Mouse (Mus musculus): ENCODE data around the gene Padi1.

Gene Padi1

DNA sequence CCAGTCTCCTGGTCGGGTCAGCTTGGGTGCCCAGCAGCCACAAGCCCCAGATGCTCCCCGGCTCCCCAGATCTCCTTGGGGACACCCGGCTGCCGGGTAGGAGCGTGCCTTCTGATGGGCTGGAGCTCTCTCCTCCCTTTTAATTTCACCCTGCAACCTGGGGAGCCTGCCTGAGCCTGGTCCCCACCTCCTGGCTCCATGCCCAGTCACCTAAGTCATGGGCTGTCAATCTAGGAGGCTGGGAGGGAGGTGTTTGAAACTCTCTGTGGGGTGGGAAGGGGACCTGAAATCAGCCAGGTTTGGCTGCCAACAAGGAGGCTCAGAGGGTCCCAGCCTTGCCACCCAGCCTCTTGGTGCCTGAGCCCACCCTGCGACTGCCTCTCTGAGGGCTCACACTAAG is at the start of gene Padi1:
Padi1 (minus strand) TSS at position 113 of the 400 bp plus-strand sequence.
- no peak for DNase-seq (ENCODE audit: inconsistent age in 2 of 2, low spot score in 1 of 2)

DNA sequence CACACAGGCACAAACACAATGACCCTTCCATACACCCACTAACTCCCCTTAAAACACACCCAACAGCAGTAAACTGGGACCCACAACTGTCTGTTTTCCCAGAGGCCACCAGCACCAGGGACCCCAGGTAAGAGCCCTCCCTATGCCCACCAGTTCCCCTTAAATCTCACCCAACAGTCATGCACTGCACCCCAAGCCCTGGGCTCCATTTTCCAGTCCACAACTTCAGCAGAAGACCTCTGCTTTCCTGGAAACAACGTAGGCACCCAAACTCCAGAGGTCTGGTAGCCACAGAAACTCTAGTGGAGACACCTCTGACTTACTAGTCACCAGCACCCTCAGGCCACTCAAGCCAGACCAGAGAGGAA is 46.6 kb upstream of the Padi1 start:
- no peak for DNase-seq (ENCODE audit: inconsistent age in 2 of 2, low spot score in 1 of 2)

DNA sequence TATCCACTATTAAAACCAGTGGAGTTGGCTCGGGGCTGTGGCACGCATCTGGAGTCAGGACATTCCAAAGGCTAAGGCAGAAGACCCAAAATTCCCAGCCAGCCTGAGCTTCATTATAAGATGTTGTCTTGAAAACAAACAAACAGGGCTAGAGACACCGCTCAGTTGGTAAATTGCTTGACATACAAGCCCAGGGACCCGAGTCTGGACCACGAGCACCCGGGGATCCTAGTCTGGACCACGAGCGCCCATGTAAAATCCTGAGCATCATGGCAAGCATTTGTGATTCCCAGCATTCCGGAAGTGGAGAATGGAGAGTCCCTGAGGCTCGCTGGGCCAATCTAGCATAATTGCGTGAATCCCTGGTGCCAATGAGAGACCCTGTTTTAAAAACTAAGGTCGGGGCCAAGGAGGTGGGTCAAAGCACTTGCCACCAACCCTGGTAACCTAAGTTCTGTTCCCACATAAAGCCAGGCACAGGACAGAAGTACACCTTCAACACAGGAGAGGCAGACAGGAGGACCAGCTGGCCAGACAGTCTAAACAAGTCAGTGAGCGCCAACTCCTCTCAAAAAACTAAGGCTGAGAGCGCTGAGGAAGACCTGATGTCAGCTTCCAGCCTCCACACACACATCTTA is 46.1 kb upstream of the Padi1 start:
- no peak for DNase-seq (ENCODE audit: inconsistent age in 2 of 2, low spot score in 1 of 2)

DNA sequence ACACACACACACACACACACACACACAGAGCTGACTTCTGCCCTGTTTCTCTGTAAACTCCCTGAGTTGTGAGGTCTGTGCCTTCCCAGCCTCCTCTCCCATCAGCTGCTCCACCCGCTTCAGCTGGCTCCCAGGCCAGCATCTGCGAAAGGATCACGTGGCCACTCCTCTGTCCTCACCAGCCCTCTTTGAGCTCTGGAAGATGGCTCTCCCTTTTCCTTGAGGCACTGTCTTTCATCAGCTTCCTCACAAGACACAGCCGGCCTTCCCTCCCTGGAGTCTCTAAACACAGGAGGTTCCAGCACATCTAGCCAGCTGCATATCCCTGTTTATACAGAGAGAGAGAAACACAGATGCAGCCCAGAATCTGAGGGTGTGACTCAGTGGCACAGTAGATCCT is 38.3 kb upstream of the Padi1 start:
- DNase-seq (ENCODE audit: inconsistent age in 2 of 2, low spot score in 1 of 2): peak in 1 of 2 experiments; percentile 2

- DNase-seq (ENCODE audit: inconsistent age in 2 of 2, low spot score in 1 of 2): no peak
Observed at GRCm38 (mm10) chr4:140882981-140883380, 37.4 kb upstream of the Padi1 start.

- DNase-seq (ENCODE audit: inconsistent age in 2 of 2, low spot score in 1 of 2): no peak
Observed at GRCm38 (mm10) chr4:140882365-140882764, 36.8 kb upstream of the Padi1 start.

DNA sequence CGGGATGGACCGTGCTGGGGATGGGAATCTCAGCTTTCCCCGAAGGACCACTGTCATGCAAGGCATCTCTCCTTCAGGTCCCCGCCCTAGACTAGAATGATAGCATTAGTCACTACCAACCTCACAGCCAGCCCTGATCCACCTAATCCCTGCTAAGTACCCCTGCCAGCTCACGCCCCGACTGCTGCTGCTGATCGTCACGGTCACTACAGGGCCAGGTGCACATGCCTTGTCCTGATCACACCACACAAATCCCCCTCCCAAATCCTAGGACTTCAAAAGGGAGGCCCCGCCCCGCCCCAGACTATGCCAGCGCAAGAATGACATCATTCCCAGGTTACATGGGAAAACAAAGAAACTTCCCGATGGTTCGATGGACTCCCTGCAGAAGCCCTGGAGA is 36.2 kb upstream of the Padi1 start:
- DNase-seq (ENCODE audit: inconsistent age in 2 of 2, low spot score in 1 of 2): peak in 1 of 2 experiments; percentile 15

- DNase-seq (ENCODE audit: inconsistent age in 2 of 2, low spot score in 1 of 2): no peak
Observed at GRCm38 (mm10) chr4:140881026-140881670, 35.6 kb upstream of the Padi1 start.

GRCm38 (mm10) chr4:140880207-140880606 is 34.6 kb upstream of the Padi1 start:
- no peak for DNase-seq (ENCODE audit: inconsistent age in 2 of 2, low spot score in 1 of 2)

GRCm38 (mm10) chr4:140879739-140880138 is 34.2 kb upstream of the Padi1 start:
- peak; percentile 60 to 77 for DNase-seq (ENCODE audit: inconsistent age in 2 of 2, low spot score in 1 of 2)

DNA sequence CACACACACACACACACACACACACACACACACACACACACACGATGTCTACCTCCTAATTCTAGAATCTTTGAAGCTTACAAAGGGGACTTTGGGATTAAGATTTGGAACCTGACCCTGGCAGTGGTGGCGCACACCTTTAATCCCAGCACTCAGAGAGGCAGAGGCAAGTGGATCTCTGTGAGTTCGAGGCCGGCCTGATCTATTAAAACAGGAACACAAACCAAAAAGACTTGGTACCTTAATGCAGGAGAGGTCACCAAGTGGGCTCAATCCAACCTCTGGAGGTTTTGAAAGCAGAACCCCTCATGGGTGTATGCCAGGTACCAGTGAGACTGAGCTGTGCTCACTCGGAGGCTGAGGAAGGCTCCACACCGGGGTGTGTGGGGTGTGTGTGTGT is 33.5 kb upstream of the Padi1 start:
- no peak for DNase-seq (ENCODE audit: inconsistent age in 2 of 2, low spot score in 1 of 2)

DNA sequence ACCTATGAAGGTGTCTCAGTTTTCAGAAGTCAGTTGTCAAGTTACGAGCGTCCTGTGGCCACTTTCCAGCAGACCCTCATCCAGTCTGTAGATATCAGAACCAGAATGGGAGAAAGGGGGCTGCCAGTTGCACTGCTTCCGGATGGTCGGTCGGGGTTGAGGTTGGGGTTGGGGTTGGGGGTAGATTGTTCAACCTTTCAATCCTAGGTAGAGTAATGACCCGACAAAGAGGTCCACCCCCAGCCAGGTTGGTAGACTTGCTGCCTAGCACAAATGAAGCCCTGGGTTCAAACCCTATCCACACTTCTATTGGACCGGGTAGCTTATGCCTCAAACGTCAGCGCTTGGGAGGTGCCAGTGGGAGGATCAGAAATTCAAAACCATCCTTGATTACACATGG is 33.1 kb upstream of the Padi1 start:
- DNase-seq (ENCODE audit: inconsistent age in 2 of 2, low spot score in 1 of 2): no peak

GRCm38 (mm10) chr4:140877441-140877840 is 31.9 kb upstream of the Padi1 start:
- DNase-seq (ENCODE audit: inconsistent age in 2 of 2, low spot score in 1 of 2): peak in 1 of 2 experiments; percentile 14

- no peak for DNase-seq (ENCODE audit: inconsistent age in 2 of 2, low spot score in 1 of 2)
Observed at GRCm38 (mm10) chr4:140876681-140877080, 31.1 kb upstream of the Padi1 start.

GRCm38 (mm10) chr4:140876161-140876560 is 30.6 kb upstream of the Padi1 start:
- DNase-seq (ENCODE audit: inconsistent age in 2 of 2, low spot score in 1 of 2): peak in 1 of 2 experiments; percentile 17

DNA sequence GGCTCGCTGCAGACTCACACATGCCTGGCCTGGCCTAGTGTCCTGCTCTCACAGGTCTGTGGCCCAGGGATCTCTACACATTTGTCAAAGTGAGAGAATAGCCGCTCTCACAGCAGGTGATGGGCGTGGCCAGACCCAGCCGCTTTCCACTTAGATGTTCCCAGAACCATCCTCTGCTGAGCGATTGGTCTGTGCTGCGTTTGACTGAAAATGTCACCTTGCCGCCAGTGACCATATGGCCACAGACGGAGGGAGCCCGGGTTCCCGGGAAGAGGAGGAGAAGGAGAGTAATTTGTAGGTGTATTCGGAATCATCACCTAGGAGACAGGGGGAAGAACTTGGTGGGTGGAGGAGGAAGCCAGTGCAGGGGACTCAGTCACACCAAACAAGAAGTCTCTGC is 27.4 kb upstream of the Padi1 start:
- peak in 1 of 2 experiments; percentile 1 for DNase-seq (ENCODE audit: inconsistent age in 2 of 2, low spot score in 1 of 2)

DNA sequence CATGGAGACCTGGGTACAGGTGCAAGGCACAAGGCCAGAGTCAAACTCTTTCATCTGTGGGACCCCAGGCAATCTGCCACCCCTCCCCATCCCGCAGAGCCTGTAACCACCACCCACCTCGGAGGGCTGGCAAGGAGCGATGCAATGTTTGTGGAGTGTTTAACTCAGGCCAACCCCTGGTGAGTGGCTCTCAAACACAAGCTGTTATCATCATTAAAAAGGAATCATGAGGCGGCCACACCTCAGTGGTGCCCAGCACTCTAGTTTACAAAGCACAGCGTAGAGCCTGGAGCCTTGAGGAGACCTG is 27.1 kb upstream of the Padi1 start:
- no peak for DNase-seq (ENCODE audit: inconsistent age in 2 of 2, low spot score in 1 of 2)

DNA sequence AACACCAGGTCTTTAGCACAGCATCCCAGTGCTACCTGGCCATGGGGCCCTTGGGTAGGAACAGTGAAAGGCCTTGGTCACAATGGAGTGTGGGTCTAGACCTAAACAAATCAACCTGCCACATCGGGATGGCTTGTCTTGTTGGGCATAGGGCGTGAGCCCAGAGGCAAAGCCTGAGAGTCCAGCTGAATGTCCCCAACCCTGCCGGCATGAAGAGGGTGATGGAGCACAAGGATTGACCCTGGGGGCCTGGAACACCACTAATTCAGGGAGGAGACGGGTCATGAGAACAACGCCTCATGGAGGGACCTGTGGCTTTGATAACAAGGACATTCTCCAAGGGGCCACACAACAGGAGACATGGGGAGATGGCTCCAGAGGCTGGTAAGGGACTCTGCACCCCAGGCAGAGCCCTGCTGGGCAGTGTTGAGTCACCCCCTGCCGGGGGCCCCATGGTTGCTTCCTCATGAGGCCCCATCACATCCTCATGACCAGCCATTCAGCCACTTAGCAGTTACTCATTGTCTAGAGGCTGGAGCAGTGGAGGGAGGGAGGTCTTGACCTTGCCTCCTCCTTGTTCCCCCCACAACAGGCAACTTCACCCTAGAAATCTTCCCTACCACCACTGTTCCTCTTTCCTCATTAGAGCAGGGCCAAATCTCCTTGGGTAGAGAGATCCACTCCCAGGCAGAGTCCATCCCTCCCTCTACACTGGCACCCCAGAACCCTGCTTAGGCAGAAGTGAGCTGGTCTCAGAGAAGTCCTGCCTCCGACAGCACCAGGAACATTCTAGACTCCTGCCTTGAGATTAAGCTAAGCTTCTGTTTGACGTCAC is 26.5 kb upstream of the Padi1 start:
- peak in 1 of 2 experiments; percentile 2 for DNase-seq (ENCODE audit: inconsistent age in 2 of 2, low spot score in 1 of 2)

- peak in 1 of 2 experiments; percentile 2 for DNase-seq (ENCODE audit: inconsistent age in 2 of 2, low spot score in 1 of 2)
Observed at GRCm38 (mm10) chr4:140871376-140871775, 25.8 kb upstream of the Padi1 start.

- peak in 1 of 2 experiments; percentile 3 for DNase-seq (ENCODE audit: inconsistent age in 2 of 2, low spot score in 1 of 2)
Observed at GRCm38 (mm10) chr4:140870876-140871275, 25.3 kb upstream of the Padi1 start.

GRCm38 (mm10) chr4:140869945-140870344 is 24.4 kb upstream of the Padi1 start:
- DNase-seq (ENCODE audit: inconsistent age in 2 of 2, low spot score in 1 of 2): no peak
